Comparison of ENCODE assay signal across 19 mouse cellular contexts in genomic region chr15:51536317-51536716, GRCm38 (mm10).
DNase-seq lines count a peak whose midpoint lies in the region; TF ChIP-seq lines count a peak whose summit lies in the region.
"Had no signal": no experiment of that assay in that cellular context is flagged by ENCODE, and none has a peak within 500 bp of the region (broad histone marks: within the 10 kb centered on the region; RNA-seq: fewer than 3 reads in every experiment).

No protein-coding gene starts in this region.

- peak; percentile 2 for DNase-seq in embryo, embryonic 11 days
- DNase-seq in embryo, embryonic 9.5 days (ENCODE audit: extremely low spot score): no peak
- DNase-seq in ES-E14 (ENCODE audit: low read depth, low spot score): peak; percentile 3
- peak; percentile 15 for DNase-seq in R1 (ENCODE audit: low read depth, low spot score)
- peak; percentile 18 for DNase-seq in telencephalon, adult 2 months (ENCODE audit: low read depth, low spot score)
- DNase-seq in lung, adult 2 months: no peak
- DNase-seq in urinary bladder, postnatal 25 days (ENCODE audit: low spot score): no peak
- DNase-seq: B cell, adult 2 months; cerebellum, adult 18-20 months; cerebellum, adult 9-11 months; cerebellum, postnatal 36 days; gastrocnemius, adult 2 months; gastrocnemius, postnatal 25 days; heart, postnatal 36 days; kidney, adult 2 months had no signal

- in situ Hi-C loops in ES-E14 (cut with MboI; ENCODE audit: low sequenced_read_pairs in 2 of 2, unreplicated experiment in 2 of 2): no loop called here

- WGBS in lung, adult 2 months: 48% methylated on average over 5 of the region's 5 CpGs

- H3K36me3 ChIP-seq in ES-E14 (ENCODE audit: control insufficient read depth, insufficient read depth, low read length, poor library complexity, severe bottlenecking): no peaks in the 10 kb centered on the region
- H3K36me3 ChIP-seq: embryonic facial prominence, embryonic 13.5 days; forebrain, embryonic 12.5 days; heart, embryonic 13.5 days; hindbrain, embryonic 15.5 days had no signal

- no peak overlapping the region for H3K4me3 ChIP-seq in ES-E14 (ENCODE audit: insufficient read depth in 1 of 2, low read depth in 1 of 2, low read length in 2 of 2, poor library complexity in 1 of 2, severe bottlenecking in 1 of 2)
- H3K4me3 ChIP-seq in lung, adult 2 months (replicated peaks; ENCODE audit: extremely low read depth, low read depth, low read length): no peak overlapping the region
- H3K4me3 ChIP-seq: embryonic facial prominence, embryonic 13.5 days; forebrain, embryonic 12.5 days; gastrocnemius, adult 2 months; heart, embryonic 13.5 days; hindbrain, embryonic 15.5 days had no signal

- H3K27ac ChIP-seq in ES-E14 (ENCODE audit: insufficient read depth, low read depth, low read length, poor library complexity, severe bottlenecking): no peak overlapping the region
- H3K27ac ChIP-seq: embryonic facial prominence, embryonic 13.5 days; forebrain, embryonic 12.5 days; gastrocnemius, adult 2 months; heart, embryonic 13.5 days; hindbrain, embryonic 15.5 days had no signal

- TF ChIP-seq CTCF in lung, adult 2 months (IDR thresholded peaks at IDR 0.05; ENCODE audit: insufficient read depth, low read length): no peak

- no peaks in the 10 kb centered on the region for H3K4me1 ChIP-seq in ES-E14 (ENCODE audit: control insufficient read depth in 2 of 2, insufficient read depth in 2 of 2, low read length in 2 of 2, poor library complexity in 1 of 2)
- no peaks in the 10 kb centered on the region for H3K4me1 ChIP-seq in lung, adult 2 months (ENCODE audit: control insufficient read depth, insufficient read depth, low read length)
- H3K4me1 ChIP-seq: embryonic facial prominence, embryonic 13.5 days; forebrain, embryonic 12.5 days; heart, embryonic 13.5 days; hindbrain, embryonic 15.5 days had no signal

- no peak overlapping the region for H3K9ac ChIP-seq in ES-E14 (ENCODE audit: insufficient read depth, low read depth, low read length, poor library complexity, severe bottlenecking)
- H3K9ac ChIP-seq: embryonic facial prominence, embryonic 13.5 days; forebrain, embryonic 12.5 days; heart, embryonic 13.5 days; hindbrain, embryonic 15.5 days had no signal

- H3K9me3 ChIP-seq in ES-E14 (ENCODE audit: control insufficient read depth, insufficient read depth, low read depth, low read length): no peaks in the 10 kb centered on the region
- H3K9me3 ChIP-seq: embryonic facial prominence, embryonic 13.5 days; forebrain, embryonic 12.5 days; heart, embryonic 13.5 days; hindbrain, embryonic 15.5 days had no signal

- no peak for TF ChIP-seq POLR2A in lung, adult 2 months (IDR thresholded peaks at IDR 0.05; ENCODE audit: borderline replicate concordance, extremely low read depth, low read depth, low read length)

TF ChIP-seq in ES-E14, 5 proteins besides CTCF, POLR2A, EP300 and RAD21:
- TF ChIP-seq CHD2 (IDR thresholded peaks at IDR 0.05; ENCODE audit: low read depth, low read length) (no peak), ZNF384 (IDR thresholded peaks at IDR 0.05; ENCODE audit: low read depth, low read length) (no peak), MAFK (IDR thresholded peaks at IDR 0.05; ENCODE audit: insufficient read depth, low read depth, low read length) (no peak), ZC3H11A (IDR thresholded peaks at IDR 0.05; ENCODE audit: borderline replicate concordance, low read depth, low read length) (no peak), HCFC1 (IDR thresholded peaks at IDR 0.05; ENCODE audit: borderline replicate concordance, insufficient read depth, low read length) (no peak)

Comparison
In these comparisons a context has a peak if more than half of its experiments do, and no peak if none do; other contexts are left out.
1. DNase-seq: peak in embryo, embryonic 11 days (single experiment), ES-E14 (single experiment), R1 (single experiment) and telencephalon, adult 2 months (single experiment); none in embryo, embryonic 9.5 days (single experiment), lung, adult 2 months (single experiment) and urinary bladder, postnatal 25 days (single experiment).